Comparison of ENCODE assay signal across 8 mouse cellular contexts in the genomic region with DNA sequence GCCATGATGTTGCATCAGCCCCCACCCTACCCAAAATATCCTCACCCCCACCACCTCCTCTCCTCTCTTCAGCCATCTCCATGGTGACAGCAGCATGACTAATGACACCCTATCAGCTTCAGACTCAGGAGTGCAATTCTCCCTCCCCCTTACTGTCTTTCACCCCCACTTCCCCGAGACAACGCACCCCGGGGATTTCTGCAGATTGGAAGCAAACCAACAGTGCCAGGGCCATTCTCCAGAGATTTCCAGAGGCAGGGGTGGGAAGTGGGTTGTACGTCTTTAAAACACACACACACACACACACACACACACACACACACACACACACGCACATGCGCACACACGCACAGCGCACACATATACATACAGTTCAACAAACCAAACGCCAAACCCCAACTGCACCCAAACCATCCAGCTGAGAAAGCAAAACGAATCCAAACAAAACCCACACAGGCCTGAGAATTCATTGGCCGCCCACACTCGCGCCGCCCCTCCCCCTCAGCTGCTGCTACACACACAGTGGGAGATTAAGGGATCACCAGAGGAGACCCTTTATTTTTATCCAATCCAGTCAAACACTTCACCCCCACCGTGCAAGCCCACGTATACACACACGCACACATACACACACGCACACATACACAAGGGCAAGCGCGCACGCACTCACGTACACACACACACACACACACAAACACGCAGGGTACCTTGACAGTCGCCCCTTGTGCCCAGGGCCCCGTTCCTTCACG. TPM values are rescaled to one million over a fixed set of nuclear protein-coding genes. Genes with fewer than 3 reads are reported as not detected.
DNase-seq lines count a peak whose midpoint lies in the region; ATAC-seq and TF ChIP-seq lines count a peak whose summit lies in the region.

No protein-coding gene starts in this region.

- H3K4me1 ChIP-seq in hindbrain, embryonic 16.5 days (ENCODE audit: control insufficient read depth, insufficient read depth, low read depth, low read length) = peaks cover 66% of the 10 kb centered on the region
- H3K4me1 ChIP-seq in stomach, embryonic 15.5 days = peaks cover 71% of the 10 kb centered on the region

- H3K4me3 ChIP-seq in hindbrain, embryonic 16.5 days (ENCODE audit: low read length) = peak overlapping the region; percentile 65
- H3K4me3 ChIP-seq in left cerebral cortex, adult 2 months = peak overlapping the region; percentile 94
- peak overlapping the region; percentile 65 for H3K4me3 ChIP-seq in stomach, embryonic 15.5 days (replicated peaks)

- peak overlapping the region; percentile 88 for H3K9ac ChIP-seq in hindbrain, embryonic 16.5 days (ENCODE audit: low read depth, low read length)
- peak overlapping the region; percentile 76 for H3K9ac ChIP-seq in stomach, embryonic 15.5 days

- no peaks in the 10 kb centered on the region for H3K36me3 ChIP-seq in hindbrain, embryonic 16.5 days (ENCODE audit: control insufficient read depth, insufficient read depth, low read length)
- no peaks in the 10 kb centered on the region for H3K36me3 ChIP-seq in stomach, embryonic 15.5 days

- under 1% methylated on average over 26 of the region's 26 CpGs for WGBS in hindbrain, embryonic 16.5 days
- WGBS in stomach, embryonic 15.5 days = 5% methylated on average over 25 of the region's 26 CpGs

- no peaks in the 10 kb centered on the region for H3K27me3 ChIP-seq in hindbrain, embryonic 16.5 days (replicated peaks; ENCODE audit: control insufficient read depth, insufficient read depth, low read length)
- H3K27me3 ChIP-seq in stomach, embryonic 15.5 days (replicated peaks) = no peaks in the 10 kb centered on the region

- H3K9me3 ChIP-seq in hindbrain, embryonic 16.5 days (ENCODE audit: control insufficient read depth, low read length) = no peaks in the 10 kb centered on the region
- no peaks in the 10 kb centered on the region for H3K9me3 ChIP-seq in stomach, embryonic 15.5 days

- no peak for TF ChIP-seq CTCF in left cerebral cortex, adult 2 months (IDR thresholded peaks at IDR 0.05)

- DNase-seq in heart, adult 11 months = peak; percentile 97
- no peak for DNase-seq in heart, adult 8-10 months (ENCODE audit: low spot score)
- peak; percentile 71 to 74 for DNase-seq in cerebellum, postnatal 36 days
- peak; percentile 78 to 83 for DNase-seq in frontal cortex, postnatal 36 days (ENCODE audit: low spot score in 2 of 2)
- DNase-seq in left cerebral cortex, adult 2 months (ENCODE audit: extremely low spot score in 1 of 2, low spot score in 2 of 2) = peak; percentile 75 to 79
- DNase-seq in mesoderm, embryonic 11.5 days (ENCODE audit: low read depth, low spot score) = peak; percentile 74

- H3K4me2 ChIP-seq in hindbrain, embryonic 16.5 days (ENCODE audit: low read length) = peak overlapping the region; percentile 70
- H3K4me2 ChIP-seq in stomach, embryonic 15.5 days = peak overlapping the region; percentile 84

- peak; percentile 51 for ATAC-seq in hindbrain, embryonic 16.5 days
- ATAC-seq in stomach, embryonic 15.5 days (ENCODE audit: insufficient read depth, low FRiP score, low read depth) = peak; percentile 5; the same call in 1 of the 2 replicates

- H3K27ac ChIP-seq in hindbrain, embryonic 16.5 days (ENCODE audit: low read depth, low read length) = peak overlapping the region; percentile 96
- H3K27ac ChIP-seq in left cerebral cortex, adult 2 months = peak overlapping the region; percentile 97
- peak overlapping the region; percentile 96 for H3K27ac ChIP-seq in stomach, embryonic 15.5 days

- intact Hi-C loops in left cerebral cortex, adult 2 months (cut with DNase I) = loop anchor here (1.0 kb wide), 3 partner anchors 59 to 102 kb away; a partner anchor contains a TSS

RNA-seq across cellular contexts. Expression of a gene that starts 18.2 kb away (rescaled TPM):
- total RNA-seq in heart, adult 8-10 months (2022) = 10 to 100 TPM; 15.5 to 19.8 (median 17.2) TPM
- polyA plus RNA-seq in hindbrain, embryonic 16.5 days (2015; fragmentation: Nextera tagmentation; extraction: Ambion mirVana) = 51.4 and 62.2 TPM in 2 replicates
- 10 to 100 TPM; 74.6 to 90.0 TPM for total RNA-seq in left cerebral cortex, adult 2 months (2021)
- polyA plus RNA-seq in stomach, embryonic 15.5 days (2015; fragmentation: Nextera tagmentation; extraction: Ambion mirVana) = 39.6 and 40.0 TPM in 2 replicates
